Mouse (Mus musculus): ENCODE measurements around the gene Rchy1.

The Rchy1 gene

DNA sequence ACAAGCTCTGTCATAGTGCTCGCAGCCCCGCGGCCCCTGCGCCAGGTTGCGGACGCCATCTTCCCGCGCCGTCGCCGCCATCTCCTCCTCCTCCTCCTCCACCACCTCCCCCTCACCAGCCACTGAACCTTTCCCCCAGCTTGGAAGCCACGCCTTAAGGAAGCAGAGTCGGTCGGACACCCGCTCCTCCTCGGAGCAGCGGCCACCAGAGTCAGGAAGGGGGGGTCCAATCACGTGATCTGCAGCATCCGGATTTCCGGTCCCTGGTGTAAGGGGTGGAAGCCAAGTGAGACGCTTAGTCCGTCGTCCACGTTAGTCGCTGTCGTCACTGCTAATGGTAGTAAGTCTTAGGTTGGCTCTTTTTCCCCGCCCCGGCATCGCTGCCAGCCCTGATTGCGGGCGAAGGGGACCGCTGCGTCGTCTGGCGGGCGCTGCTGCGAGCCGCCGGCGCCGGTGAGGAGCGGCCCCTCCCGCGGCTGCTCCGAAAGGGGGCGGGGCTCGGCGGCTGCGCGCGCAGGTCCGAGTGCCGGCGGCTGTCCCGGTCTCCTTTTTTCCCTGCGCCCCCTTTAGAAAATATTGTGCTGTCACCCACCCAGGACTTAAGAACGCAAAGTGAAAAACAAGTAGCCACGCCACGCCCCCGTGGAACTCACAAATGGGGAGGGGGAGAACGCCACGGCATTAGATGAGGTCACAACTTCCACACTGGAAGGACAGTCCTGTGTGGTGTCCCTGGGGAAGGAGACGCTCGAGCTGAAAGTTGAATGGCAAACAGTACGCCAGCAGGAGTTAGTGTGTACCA is at the start of gene Rchy1:
Rchy1 (minus strand) TSS at position 430 of the 802 bp plus-strand sequence.
- DNase-seq (ENCODE audit: low read depth) = peak; percentile 97

DNA sequence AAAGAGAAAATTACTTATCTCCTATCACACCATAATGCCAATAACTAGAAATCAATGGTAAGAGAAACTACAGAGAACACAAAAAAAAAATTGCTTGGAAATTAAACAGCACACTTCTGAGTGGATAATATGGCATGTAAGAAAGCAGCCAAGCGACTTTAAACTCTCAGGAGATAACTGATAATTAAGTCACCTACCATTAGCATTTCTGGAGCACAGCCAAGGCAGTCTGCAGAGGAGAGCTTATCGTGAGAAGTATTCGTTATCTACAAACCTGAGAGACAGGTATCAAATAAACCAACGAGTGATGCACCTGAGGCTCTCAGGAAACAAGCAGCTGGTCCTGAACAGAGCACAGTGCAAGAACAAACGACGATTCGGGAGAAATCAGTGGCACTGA is 48.9 kb upstream of the Rchy1 start:
- no peak for DNase-seq (ENCODE audit: low read depth)

DNA sequence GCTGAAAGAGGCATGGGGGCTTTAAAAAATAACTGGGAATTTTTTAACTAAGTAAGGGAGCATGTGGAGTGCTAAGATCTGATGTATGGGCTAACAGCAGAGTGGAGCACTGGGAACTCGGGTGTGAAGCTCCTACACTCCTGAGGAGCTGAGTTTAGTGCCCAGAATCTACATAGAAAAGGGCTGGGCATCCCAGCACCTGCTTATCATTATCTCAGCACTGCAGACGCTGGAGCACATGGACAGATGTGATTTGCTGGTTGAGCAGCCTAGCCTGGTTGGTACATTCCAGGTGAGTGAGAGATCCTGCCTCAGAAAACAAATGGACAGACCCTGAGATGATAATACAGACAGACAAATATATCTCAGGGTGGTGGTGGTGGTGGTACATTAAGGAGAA is 47.0 kb upstream of the Rchy1 start:
- no peak for DNase-seq (ENCODE audit: low read depth)

DNA sequence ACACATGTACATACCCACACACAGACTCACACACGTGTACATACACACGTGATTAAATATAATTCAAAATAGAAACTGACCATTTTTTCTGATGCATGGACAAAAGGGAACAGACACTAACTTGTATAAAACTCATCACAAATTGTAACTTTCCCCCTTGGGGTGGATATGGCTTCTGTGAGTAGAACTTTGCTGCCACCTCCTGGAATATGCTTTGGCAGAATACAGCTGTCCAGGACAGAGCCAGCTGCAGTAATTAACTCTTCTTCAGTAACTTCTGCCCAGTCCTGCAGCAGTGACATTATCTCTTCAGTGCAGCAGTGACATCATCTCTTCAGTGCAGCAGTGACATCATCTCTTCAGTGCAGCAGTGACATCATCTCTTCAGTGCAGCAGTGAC is 40.1 kb upstream of the Rchy1 start:
- peak; percentile 73 for DNase-seq (ENCODE audit: low read depth)

DNA sequence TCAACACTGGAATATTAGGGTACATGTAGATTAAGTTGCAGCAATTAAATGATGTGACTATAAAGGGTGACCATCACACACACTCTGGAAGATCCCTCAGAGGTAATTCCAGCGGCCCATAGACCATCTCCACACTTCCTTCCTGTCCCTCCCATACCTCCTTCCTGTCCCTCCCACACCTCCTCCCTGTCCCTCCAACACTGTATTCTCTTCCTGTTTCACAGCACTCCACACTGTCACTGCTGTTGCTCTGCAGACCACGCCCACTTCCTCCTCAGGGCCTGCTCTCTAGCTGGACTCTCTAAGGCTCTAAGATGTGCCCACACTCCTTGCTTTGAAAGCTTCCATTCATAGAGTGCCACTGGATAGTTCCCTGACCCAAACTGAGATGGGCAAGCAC is 37.9 kb upstream of the Rchy1 start:
- peak; percentile 64 for DNase-seq (ENCODE audit: low read depth)

DNA sequence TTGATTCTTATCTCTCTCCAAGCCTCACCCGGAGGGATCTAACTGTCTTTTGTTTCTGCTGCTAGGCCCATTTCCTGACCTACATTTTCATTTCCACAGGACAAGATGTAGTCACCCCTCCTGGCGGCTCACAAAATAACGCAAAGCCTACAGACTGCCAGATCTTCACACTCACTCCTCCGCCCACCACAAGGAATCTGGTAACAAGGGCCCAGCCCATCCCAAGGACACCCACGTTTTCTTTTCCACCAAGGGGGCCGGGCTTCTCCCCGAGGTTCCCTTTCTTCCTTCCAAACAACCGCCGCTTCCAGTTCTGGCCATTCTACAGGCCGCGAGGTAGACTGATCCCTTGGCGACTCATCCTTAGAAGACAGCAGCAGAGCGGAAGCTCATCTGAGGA is 31.7 kb upstream of the Rchy1 start:
- DNase-seq (ENCODE audit: low read depth) = no peak

DNA sequence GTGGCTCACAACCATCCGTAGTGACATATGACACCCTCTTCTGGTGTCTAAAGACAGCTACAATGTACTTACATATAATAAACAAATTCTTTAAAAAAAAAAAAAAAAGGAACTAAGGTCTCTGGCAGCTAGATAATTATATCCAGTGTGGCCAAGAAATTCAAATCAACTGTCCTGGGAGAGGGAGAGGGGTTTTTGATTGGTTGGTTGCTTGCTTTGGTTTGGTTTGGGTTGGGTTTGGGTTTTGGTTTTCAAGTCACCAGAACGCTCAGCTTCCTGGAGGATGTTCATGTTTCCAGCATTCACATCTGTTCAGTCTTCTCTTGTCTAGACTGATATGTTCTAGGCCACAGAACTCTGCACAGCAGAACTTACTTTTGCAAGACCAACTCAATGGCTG is 30.2 kb upstream of the Rchy1 start:
- no peak for DNase-seq (ENCODE audit: low read depth)

DNA sequence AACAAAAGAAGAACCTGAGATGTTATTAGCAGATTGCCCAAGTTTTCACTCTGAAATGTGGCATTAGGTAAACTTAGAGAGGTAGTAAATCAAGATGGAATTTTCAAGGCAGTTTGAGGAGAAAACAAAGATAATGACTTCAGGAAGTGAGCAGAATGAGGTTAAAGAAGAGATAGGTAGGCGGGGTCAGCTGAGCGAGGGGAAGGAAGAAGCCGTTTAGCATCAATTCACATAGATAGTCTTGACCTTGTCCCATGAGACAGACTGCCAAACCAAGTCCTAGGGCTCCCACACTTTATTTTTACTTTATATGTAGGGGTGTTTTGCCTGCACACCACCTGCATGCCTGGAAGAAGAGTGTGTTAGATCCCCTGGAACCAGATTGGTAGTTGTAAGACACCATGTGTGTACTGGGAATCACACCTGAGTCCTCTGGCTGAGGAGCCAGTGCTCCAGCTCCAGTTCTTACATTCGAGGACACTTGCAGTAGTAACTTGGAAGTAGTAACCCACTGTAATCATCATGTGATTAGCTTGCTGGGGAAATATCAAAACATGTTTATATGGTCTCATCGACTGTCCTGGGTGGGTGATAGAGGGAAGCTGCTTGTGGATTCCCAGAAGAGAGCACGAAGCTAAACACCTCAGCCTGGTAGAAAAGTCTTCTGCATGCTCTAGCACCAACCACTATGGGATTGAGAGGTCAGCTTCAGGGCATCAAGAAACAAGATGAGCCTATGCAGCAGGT is 28.5 kb upstream of the Rchy1 start:
- DNase-seq (ENCODE audit: low read depth) = no peak

DNA sequence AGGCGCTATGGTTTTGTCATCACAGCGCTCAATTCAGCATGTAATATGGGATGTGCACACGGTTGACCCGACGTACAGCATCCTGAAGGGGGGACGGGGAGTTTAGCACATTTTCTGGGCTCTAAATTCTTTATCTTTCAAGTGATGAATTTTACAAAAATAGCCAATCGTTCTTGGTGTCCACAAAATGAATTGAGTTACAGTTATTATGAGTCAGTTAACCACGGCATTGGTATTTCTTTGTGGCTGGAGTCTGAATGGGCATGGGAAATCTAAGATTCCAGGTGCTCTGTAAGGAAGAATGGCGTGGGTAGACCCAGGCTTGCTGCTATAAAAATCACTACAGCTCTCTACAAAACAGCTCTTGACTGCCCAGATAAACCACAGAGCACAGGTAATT is 26.4 kb upstream of the Rchy1 start:
- no peak for DNase-seq (ENCODE audit: low read depth)

DNA sequence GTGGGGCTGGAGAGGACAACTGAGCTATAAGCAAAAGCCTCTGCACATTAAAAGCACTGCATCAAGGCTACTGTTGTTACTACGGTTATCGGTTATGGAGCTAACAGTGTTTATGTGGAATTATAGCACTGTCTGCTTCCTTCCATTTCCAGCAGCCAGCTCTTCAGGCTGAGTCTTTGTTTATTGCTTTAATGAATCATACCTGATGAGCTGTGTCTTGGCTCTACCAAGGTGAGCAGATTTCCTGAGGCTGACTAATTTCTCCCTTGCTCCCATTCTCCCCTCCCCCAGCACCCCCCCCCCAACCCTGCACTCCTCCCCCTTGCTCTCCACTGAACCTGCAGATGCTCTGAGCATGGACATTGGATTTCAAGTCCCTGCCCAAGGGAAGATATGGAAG is 24.9 kb upstream of the Rchy1 start:
- no peak for DNase-seq (ENCODE audit: low read depth)

DNA sequence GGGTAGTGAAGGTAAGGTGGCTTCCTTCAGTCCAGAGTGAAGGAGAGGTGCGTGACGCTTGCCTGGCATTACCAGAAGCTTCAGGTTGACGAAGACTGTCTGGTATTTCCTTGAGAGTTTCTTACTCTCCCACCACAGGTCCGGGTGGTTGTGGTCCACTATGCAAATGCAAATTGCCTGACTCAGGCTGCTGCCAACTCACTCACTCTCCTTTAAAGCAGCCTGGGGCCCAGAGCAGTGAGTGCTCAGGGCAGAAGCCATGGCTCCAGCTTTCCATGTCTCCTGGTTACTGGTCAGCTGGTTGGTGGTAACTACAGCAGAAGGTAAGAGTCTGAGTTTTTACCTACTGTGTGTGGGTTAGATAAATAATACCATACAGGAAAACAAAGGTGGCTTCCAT is 24.4 kb upstream of the Rchy1 start, which contains the start of gene Odaph:
Odaph (plus strand) TSS at position 240 of the 400 bp plus-strand sequence.
- no peak for DNase-seq (ENCODE audit: low read depth)

DNA sequence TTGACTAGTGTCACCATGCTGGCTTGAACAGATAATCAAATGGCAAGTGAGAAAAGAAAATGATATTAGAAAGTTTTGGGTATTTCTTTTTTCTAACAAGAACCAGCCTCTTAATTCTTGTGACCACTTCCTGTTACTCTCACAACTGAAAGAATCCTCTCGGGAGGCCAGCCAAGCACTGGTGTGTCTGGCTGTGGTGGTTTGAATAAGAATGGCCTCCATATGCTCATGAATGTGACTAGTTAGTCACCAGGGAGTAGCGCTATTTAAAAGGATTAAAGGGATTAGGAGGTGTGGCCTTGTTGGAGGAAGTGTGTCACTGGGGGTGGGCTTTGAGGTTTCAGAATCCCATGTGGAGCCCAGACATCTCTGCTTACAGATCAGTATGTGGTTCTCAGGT is 22.9 kb upstream of the Rchy1 start:
- peak; percentile 38 for DNase-seq (ENCODE audit: low read depth)

DNA sequence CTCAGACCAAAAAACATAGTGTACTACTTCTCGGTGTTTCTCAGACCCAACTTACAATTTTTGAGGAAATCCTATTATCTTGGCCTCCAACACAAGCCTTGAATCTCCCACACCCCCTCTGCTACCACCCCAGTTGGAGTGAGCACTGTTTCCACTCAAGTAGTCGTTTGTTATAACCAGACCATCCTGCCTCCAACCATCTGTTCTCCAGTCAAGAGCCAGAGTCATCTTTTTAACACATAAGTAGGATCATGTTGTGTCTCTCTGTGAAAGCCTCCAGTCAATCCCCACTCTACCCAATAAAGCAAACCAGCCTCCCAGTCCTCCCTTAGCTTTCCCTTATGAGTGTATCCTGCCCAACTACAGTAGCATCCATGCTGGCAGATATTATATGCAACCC is 20.6 kb upstream of the Rchy1 start:
- DNase-seq (ENCODE audit: low read depth) = no peak

DNA sequence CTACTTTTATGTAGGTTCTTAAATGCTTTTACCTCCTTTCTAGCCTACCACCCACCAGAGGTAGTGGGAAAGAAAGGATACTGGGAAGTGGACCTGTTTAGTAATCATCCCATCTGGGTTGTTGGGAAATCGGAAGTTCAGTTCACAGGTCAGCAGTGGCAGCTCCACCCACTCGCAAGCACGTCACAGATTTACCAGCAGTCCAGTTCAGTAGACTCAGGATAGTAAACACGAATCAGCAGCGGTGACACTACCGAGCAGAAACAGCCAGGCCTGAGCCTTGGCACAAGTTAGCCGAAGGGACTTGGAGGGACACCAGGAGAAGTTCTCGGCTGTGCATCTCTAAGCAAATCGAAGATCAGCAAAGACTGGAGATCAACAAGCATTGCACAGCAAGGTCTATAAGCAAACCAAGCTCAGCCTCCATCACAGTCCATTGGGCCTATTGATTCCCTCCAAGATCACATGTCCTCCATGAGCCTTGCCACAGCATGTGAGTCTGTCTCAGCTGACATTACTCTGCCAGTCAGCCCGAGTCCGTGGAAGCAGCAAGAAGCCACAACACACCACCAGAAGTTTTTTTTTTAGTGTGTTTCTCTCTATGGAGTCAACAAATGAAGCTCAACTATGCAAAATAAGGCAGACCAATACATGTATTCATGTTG is 18.4 kb upstream of the Rchy1 start:
- DNase-seq (ENCODE audit: low read depth) = no peak

DNA sequence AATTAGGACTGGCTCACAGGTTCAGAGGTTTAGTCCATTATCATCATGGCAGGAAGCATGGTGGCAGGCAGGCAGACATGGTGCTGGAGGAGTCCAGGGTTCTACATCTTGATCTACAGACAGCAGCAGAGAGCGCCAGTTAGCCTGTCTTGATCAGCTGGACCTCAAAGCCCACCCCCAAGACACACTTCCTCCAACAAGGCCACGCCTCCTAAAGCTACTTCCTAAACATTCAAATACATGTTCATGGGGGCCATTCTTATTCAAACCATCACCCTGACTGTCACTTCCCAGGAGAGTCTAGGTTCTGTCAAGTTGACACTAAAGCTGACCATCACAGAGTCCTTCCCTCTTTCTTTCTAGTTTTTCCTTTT is 14.5 kb upstream of the Rchy1 start:
- DNase-seq (ENCODE audit: low read depth) = no peak

DNA sequence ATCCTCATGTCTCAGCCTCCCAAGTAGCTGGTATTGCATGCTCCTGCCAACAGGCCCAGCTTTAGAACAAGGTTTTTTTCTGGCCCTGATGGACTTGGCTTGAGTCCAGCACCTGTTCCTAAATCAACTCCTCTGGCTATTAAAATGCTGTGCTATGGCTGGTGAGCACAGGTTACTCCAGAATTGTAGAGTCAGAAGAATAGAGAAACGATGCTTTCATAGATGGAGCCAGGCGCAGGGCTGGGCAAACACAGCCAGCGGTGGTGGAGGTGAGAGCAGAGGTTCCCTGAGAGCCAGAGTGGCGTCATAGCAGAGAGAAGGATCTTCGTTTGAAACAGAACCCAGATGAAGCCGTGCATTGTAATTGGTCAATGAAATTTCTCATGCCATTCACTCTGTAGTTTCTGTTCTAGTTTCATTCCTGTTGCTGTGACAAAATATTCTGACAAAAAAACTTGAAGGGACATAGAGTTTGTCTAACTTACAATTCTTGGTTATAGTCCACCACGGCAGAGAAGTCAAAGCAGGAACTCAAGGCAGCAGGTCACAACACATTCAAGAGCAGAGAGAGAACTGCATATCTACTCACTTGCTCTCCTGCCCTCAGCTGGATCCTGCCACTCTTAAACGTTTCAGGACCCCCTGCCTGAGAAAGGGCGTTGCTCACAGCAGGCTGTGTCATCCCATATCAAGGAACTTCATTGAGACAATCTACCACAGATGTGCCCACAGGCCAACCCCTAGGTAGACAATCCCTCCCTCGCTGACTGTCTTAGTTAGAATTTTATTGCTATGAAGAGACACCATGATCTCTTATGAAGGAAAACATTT is 13.9 kb upstream of the Rchy1 start:
- DNase-seq (ENCODE audit: low read depth) = no peak

DNA sequence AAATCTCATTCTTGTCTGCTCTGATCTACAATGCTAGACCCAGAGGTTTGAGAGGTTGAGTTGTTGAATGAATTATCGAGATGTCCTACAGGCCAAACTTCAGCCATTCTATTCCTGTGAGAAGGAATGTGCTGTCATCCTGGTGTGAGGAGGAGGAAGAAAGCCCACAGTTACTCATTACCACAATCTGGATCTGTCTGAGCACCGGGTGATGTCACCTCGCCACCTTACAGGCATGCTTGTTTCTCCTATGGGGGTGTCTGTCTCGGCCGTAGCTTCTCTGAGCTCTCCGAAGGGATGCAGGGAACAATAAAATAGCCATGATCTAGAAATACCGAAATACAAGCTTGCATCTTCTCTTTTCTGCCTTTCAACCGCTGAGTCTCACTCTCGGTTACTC is 12.9 kb upstream of the Rchy1 start:
- DNase-seq (ENCODE audit: low read depth) = no peak

DNA sequence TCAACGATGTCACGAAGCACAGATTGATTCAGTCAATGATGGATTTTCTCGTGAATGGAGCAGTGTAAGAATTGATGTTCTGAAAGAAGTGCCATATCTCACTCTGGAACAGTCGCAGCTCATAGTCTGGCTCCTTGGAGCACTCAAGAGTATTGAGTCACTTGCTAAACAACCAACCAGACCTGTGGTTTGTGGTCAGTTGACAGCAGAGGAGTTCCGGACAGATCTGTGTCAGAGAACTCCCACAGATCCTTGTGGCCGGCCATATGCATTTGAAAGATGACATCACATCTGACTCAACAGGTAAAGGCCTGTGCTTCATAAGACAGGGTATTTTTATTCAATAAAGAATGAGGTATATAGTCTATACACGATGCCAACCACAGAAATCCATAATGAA is 11.1 kb upstream of the Rchy1 start:
- DNase-seq (ENCODE audit: low read depth) = peak; percentile 25

DNA sequence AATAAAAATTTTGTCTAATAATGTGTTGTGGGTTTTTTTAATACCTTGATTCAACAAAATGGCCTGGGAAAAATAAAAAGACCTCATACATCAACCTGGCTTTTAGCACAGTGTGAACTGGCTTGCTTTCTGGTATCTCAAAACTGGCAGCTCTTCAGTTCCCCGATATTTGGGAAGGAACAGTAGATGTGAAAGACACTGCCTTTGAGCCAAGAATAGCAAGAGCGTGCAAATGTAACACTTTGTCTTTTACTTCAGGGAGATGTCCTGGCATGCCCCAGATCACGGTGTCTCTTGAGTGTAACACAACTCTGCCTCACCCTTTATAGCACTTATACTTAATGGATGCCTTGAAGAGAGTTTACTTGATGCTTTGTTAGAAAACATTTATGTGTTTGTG is 9.2 kb upstream of the Rchy1 start:
- no peak for DNase-seq (ENCODE audit: low read depth)

DNA sequence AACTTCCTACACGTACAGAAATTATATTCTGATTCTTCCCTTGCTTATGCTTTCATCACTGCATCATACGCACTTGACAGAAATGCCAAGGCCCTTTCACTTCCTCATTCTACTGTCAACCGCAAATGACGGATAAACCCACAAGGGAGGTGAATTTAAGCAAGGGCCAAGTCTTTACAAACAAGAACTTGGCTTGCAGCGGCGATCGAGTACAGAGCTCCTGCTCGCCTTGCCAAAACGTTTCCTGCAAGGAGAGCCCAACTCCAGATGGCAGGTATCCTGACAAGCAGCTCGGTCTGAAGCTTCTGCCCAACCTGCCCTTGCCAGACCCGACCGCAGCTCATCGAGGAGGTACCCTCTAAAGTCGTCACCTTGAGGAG is 619 bp downstream of the Rchy1 start:
- peak; percentile 89 for DNase-seq (ENCODE audit: low read depth)

DNA sequence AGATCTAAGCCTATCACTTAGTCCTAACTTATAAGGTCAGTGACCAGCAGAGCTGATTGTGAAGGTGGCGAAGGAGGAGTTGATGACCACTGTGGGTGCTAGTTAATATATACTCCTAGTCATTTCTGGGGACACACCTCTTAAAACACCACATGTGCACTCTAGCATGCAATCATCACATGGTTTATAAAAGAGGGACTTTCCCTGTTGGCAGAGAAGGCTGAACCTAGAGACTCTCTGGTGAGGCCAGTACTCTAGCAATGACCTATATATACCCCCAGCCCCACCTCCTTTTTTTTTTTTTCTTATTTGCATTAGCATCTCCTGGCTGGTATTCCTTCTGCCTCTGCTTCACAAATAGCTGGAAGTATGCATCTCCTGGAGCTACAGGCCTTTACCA is 1.5 kb downstream of the Rchy1 start:
- peak; percentile 72 for DNase-seq (ENCODE audit: low read depth)

DNA sequence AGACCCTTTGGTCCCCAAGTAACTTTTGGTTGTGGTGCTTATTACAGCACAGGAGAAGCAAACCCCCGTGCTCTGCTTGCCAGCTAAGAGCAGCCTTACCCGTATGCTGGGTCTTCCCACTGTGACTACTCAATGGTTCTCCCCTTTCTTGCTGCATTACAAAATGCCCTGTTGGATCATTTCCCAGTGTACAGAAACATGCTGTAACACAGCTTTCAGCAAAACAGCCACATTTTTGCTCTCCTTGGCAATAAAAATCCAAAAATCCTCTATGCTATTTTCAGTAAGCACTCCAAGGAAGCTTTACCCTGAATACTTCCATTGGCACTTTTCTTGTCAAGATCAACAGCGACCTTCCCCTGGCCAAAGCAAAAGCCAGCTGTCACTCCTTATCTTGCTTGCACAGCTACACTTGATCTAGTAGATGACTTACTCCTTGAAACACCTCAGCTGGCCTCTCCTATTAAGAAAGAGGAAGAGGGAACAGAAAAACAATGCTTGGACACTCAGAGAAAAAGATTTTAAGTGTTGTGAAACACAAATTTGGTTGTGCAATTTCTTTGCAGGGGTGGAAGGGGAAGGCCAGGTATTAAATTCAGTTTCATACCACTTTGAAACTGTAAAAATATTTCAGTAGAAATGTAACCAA is 2.1 kb downstream of the Rchy1 start:
- DNase-seq (ENCODE audit: low read depth) = peak; percentile 16
